Mouse (Mus musculus) heart, embryonic 10.5 days (tissue): Measurements from ENCODE around the gene Mrpl43. TPM values are rescaled to one million over a fixed set of nuclear protein-coding genes. Genes with fewer than 3 reads are reported as not detected.

Source experiments
- DNase-seq: peaks from one replicate; pipeline ENCODE4 v3.0.0-alpha.2; 2017; ENCODE audit warnings: low spot score
- H3K27ac ChIP-seq: fragments of 300-500 bp; sonication (generic); 2 replicates; pipeline ENCODE4 v1.5.1; 2016; ENCODE audit warnings: mild to moderate bottlenecking
- H3K27me3 ChIP-seq: fragments of 300-500 bp; sonication (generic); 2 replicates; pipeline ENCODE4 v1.6.1; 2016; ENCODE audit warnings: mild to moderate bottlenecking; ENCODE audit not compliant: poor library complexity, insufficient read depth, severe bottlenecking
- H3K36me3 ChIP-seq: fragments of 300-500 bp; sonication (generic); 2 replicates; pipeline ENCODE4 v1.6.1; 2016; ENCODE audit warnings: mild to moderate bottlenecking, moderate library complexity
- H3K4me1 ChIP-seq: fragments of 300-500 bp; sonication (generic); 2 replicates; pipeline ENCODE4 v1.6.1; 2016; ENCODE audit warnings: mild to moderate bottlenecking
- H3K4me3 ChIP-seq: fragments of 300-500 bp; sonication (generic); 2 replicates; pipeline ENCODE4 v1.5.1; 2016; ENCODE audit warnings: mild to moderate bottlenecking, moderate library complexity
- H3K9me3 ChIP-seq: fragments of 300-500 bp; sonication (generic); 2 replicates; pipeline ENCODE4 v1.6.1; 2016; ENCODE audit warnings: mild to moderate bottlenecking, moderate library complexity
- WGBS: fragments of 180-500 bp; shearing (Covaris S2); methylation state at CpG from one replicate; pipeline ENCODE4 v1.1.7; 2016; 5-methylcytosine and 5-hydroxymethylcytosine counted together
- polyA plus RNA-seq: library from polyadenylated mRNA; unstranded; fragments of >200 nt; fragmentation: Nextera tagmentation; extraction: Ambion mirVana; gene quantifications from 2 replicates; pipeline ENCODE4 v1.2.1, GENCODE M21; 2016

Mrpl43 gene
- polyA plus RNA-seq, 1 experiment from 2014 or later = 66.3 TPM

- H3K36me3 ChIP-seq = peaks cover 100% of the 10 kb centered on the region
- DNase-seq = peak; percentile 50
- H3K27ac ChIP-seq = no peak overlapping the region
- no peaks in the 10 kb centered on the region for H3K27me3 ChIP-seq
- no peak overlapping the region for H3K4me3 ChIP-seq
- H3K4me1 ChIP-seq = no peaks in the 10 kb centered on the region
- no peaks in the 10 kb centered on the region for H3K9me3 ChIP-seq
- WGBS = 86% methylated on average over 6 of the region's 6 CpGs
Observed at GRCm38 (mm10) chr19:44976636-44977035, 29.6 kb downstream of the Mrpl43 start.

- 86% methylated on average over 3 of the region's 3 CpGs for WGBS
- no peak overlapping the region for H3K4me3 ChIP-seq
- H3K4me1 ChIP-seq = no peaks in the 10 kb centered on the region
- no peaks in the 10 kb centered on the region for H3K9me3 ChIP-seq
- no peaks in the 10 kb centered on the region for H3K27me3 ChIP-seq
- no peak for DNase-seq
- H3K36me3 ChIP-seq = peaks cover 96% of the 10 kb centered on the region
- H3K27ac ChIP-seq = no peak overlapping the region
Observed at GRCm38 (mm10) chr19:44968329-44968728, 37.9 kb downstream of the Mrpl43 start.

GRCm38 (mm10) chr19:44965978-44966377 is 40.3 kb downstream of the Mrpl43 start:
- no peaks in the 10 kb centered on the region for H3K4me1 ChIP-seq
- peaks cover 95% of the 10 kb centered on the region for H3K36me3 ChIP-seq
- no peak overlapping the region for H3K4me3 ChIP-seq
- H3K9me3 ChIP-seq = no peaks in the 10 kb centered on the region
- no peak overlapping the region for H3K27ac ChIP-seq
- DNase-seq = no peak
- H3K27me3 ChIP-seq = no peaks in the 10 kb centered on the region
- WGBS = 98% methylated on average over 1 of the region's 1 CpGs

GRCm38 (mm10) chr19:44959633-44960032 is 46.6 kb downstream of the Mrpl43 start:
- H3K9me3 ChIP-seq = no peaks in the 10 kb centered on the region
- DNase-seq = no peak
- H3K36me3 ChIP-seq = peaks cover 94% of the 10 kb centered on the region
- H3K4me1 ChIP-seq = no peaks in the 10 kb centered on the region
- H3K27ac ChIP-seq = no peak overlapping the region
- WGBS = 95% methylated on average over 2 of the region's 2 CpGs
- H3K4me3 ChIP-seq = no peak overlapping the region
- no peaks in the 10 kb centered on the region for H3K27me3 ChIP-seq

Other genes starting within 250 kb of the Mrpl43 start
- 56.6 and 60.6 TPM in 2 replicates for gene Slf2, start 75.3 kb downstream of the Mrpl43 start, polyA plus RNA-seq
- 1.3 and 3.4 TPM in 2 replicates for gene Sema4g, start 17.3 kb downstream of the Mrpl43 start, polyA plus RNA-seq
- gene Twnk, start 779 bp downstream of the Mrpl43 start, polyA plus RNA-seq = 24.4 and 27.0 TPM in 2 replicates
- gene Lzts2, start 8.0 kb upstream of the Mrpl43 start, polyA plus RNA-seq = 47.5 and 61.4 TPM in 2 replicates
- 0.34 and 0.55 TPM in 2 replicates for gene Pdzd7, start 39.3 kb upstream of the Mrpl43 start, polyA plus RNA-seq
- gene Sfxn3, start 41.1 kb upstream of the Mrpl43 start, polyA plus RNA-seq = 11.8 and 13.4 TPM in 2 replicates
- 3.3 and 6.3 TPM in 2 replicates for gene Kazald1, start 68.8 kb upstream of the Mrpl43 start, polyA plus RNA-seq
- 1.0 and 4.1 TPM in 2 replicates for gene Tlx1, start 144.2 kb upstream of the Mrpl43 start, polyA plus RNA-seq
- gene Lbx1, start 229.4 kb upstream of the Mrpl43 start, polyA plus RNA-seq = 0.20 and 1.0 TPM in 2 replicates